Mouse (Mus musculus): ENCODE data around the gene Mcoln3. TPM values are rescaled to one million over a fixed set of nuclear protein-coding genes. Genes with fewer than 3 reads are reported as not detected.

Mcoln3 gene
- polyA plus RNA-seq, 1 experiment from 2014 or later: 0.70 TPM

- ATAC-seq (ENCODE audit: low read depth): no peak
- no peak overlapping the region for H3K4me2 ChIP-seq (ENCODE audit: low read depth, low read length)
- no peaks in the 10 kb centered on the region for H3K4me1 ChIP-seq (ENCODE audit: control insufficient read depth, low read depth, low read length)
- H3K9me3 ChIP-seq (replicated peaks; ENCODE audit: control insufficient read depth, low read length): no peaks in the 10 kb centered on the region
- 42% methylated on average over 3 of the region's 3 CpGs for WGBS (ENCODE audit: insufficient replicate concordance)
- peaks cover 13% of the 10 kb centered on the region for H3K27me3 ChIP-seq (ENCODE audit: control insufficient read depth, insufficient read depth, low read depth, low read length)
- H3K9ac ChIP-seq (ENCODE audit: low read depth, low read length): no peak overlapping the region
- no peak overlapping the region for H3K27ac ChIP-seq (ENCODE audit: low read length)
- H3K36me3 ChIP-seq (ENCODE audit: control insufficient read depth, insufficient read depth): no peaks in the 10 kb centered on the region
- no peak overlapping the region for H3K4me3 ChIP-seq (ENCODE audit: low read depth, low read length)
Measured at GRCm38 (mm10) chr3:146122125-146122420, 4.8 kb downstream of the Mcoln3 start.

- Histone ChIP-seq H3K9me3 (replicated peaks; ENCODE audit: control insufficient read depth, low read length) (no peaks in the 10 kb centered on the region), H3K4me3 (ENCODE audit: low read depth, low read length) (no peak overlapping the region), H3K9ac (ENCODE audit: low read depth, low read length) (no peak overlapping the region), H3K27me3 (ENCODE audit: control insufficient read depth, insufficient read depth, low read depth, low read length) (peaks cover 5% of the 10 kb centered on the region; the same call in 1 of the 2 replicates), H3K36me3 (ENCODE audit: control insufficient read depth, insufficient read depth) (no peaks in the 10 kb centered on the region), H3K4me2 (ENCODE audit: low read depth, low read length) (no peak overlapping the region), H3K4me1 (ENCODE audit: control insufficient read depth, low read depth, low read length) (peaks cover 3% of the 10 kb centered on the region), H3K27ac (ENCODE audit: low read length) (no peak overlapping the region)
- ATAC-seq (ENCODE audit: low read depth): no peak
- WGBS (ENCODE audit: insufficient replicate concordance): 71% methylated on average over 8 of the region's 8 CpGs
Measured at GRCm38 (mm10) chr3:146122807-146123463, 5.7 kb downstream of the Mcoln3 start.

GRCm38 (mm10) chr3:146123464-146123825 is 6.2 kb downstream of the Mcoln3 start:
- Histone ChIP-seq H3K4me1 (ENCODE audit: control insufficient read depth, low read depth, low read length) (peaks cover 3% of the 10 kb centered on the region), H3K9ac (ENCODE audit: low read depth, low read length) (no peak overlapping the region), H3K27me3 (ENCODE audit: control insufficient read depth, insufficient read depth, low read depth, low read length) (peaks cover 3% of the 10 kb centered on the region; the same call in 1 of the 2 replicates), H3K36me3 (ENCODE audit: control insufficient read depth, insufficient read depth) (no peaks in the 10 kb centered on the region), H3K4me3 (ENCODE audit: low read depth, low read length) (no peak overlapping the region), H3K4me2 (ENCODE audit: low read depth, low read length) (no peak overlapping the region), H3K27ac (ENCODE audit: low read length) (no peak overlapping the region), H3K9me3 (replicated peaks; ENCODE audit: control insufficient read depth, low read length) (no peaks in the 10 kb centered on the region)
- 69% methylated on average over 9 of the region's 9 CpGs for WGBS (ENCODE audit: insufficient replicate concordance)
- no peak for ATAC-seq (ENCODE audit: low read depth)

GRCm38 (mm10) chr3:146127205-146127604 is 10.0 kb downstream of the Mcoln3 start:
- peak; percentile 86 for ATAC-seq (ENCODE audit: low read depth)
- Histone ChIP-seq H3K4me2 (ENCODE audit: low read depth, low read length) (no peak overlapping the region), H3K4me1 (ENCODE audit: control insufficient read depth, low read depth, low read length) (peaks cover 3% of the 10 kb centered on the region), H3K9ac (ENCODE audit: low read depth, low read length) (no peak overlapping the region), H3K27ac (ENCODE audit: low read length) (no peak overlapping the region), H3K9me3 (replicated peaks; ENCODE audit: control insufficient read depth, low read length) (no peaks in the 10 kb centered on the region), H3K27me3 (ENCODE audit: control insufficient read depth, insufficient read depth, low read depth, low read length) (no peaks in the 10 kb centered on the region), H3K36me3 (ENCODE audit: control insufficient read depth, insufficient read depth) (no peaks in the 10 kb centered on the region), H3K4me3 (ENCODE audit: low read depth, low read length) (no peak overlapping the region)
- 18% methylated on average over 6 of the region's 6 CpGs for WGBS (ENCODE audit: insufficient replicate concordance)

GRCm38 (mm10) chr3:146134834-146135233 is 17.6 kb downstream of the Mcoln3 start:
- Histone ChIP-seq H3K4me3 (ENCODE audit: low read depth, low read length) (no peak overlapping the region), H3K9me3 (replicated peaks; ENCODE audit: control insufficient read depth, low read length) (no peaks in the 10 kb centered on the region), H3K27ac (ENCODE audit: low read length) (no peak overlapping the region), H3K36me3 (ENCODE audit: control insufficient read depth, insufficient read depth) (no peaks in the 10 kb centered on the region), H3K4me2 (ENCODE audit: low read depth, low read length) (no peak overlapping the region), H3K4me1 (ENCODE audit: control insufficient read depth, low read depth, low read length) (no peaks in the 10 kb centered on the region), H3K9ac (ENCODE audit: low read depth, low read length) (no peak overlapping the region), H3K27me3 (ENCODE audit: control insufficient read depth, insufficient read depth, low read depth, low read length) (no peaks in the 10 kb centered on the region)
- no peak for ATAC-seq (ENCODE audit: low read depth)
- WGBS (ENCODE audit: insufficient replicate concordance): 55% methylated on average over 9 of the region's 9 CpGs

GRCm38 (mm10) chr3:146135417-146135816 is 18.2 kb downstream of the Mcoln3 start:
- H3K27me3 ChIP-seq (ENCODE audit: control insufficient read depth, insufficient read depth, low read depth, low read length): no peaks in the 10 kb centered on the region
- no peak for ATAC-seq (ENCODE audit: low read depth)
- no peaks in the 10 kb centered on the region for H3K9me3 ChIP-seq (replicated peaks; ENCODE audit: control insufficient read depth, low read length)
- H3K36me3 ChIP-seq (ENCODE audit: control insufficient read depth, insufficient read depth): no peaks in the 10 kb centered on the region
- H3K4me3 ChIP-seq (ENCODE audit: low read depth, low read length): no peak overlapping the region
- no peak overlapping the region for H3K4me2 ChIP-seq (ENCODE audit: low read depth, low read length)
- H3K4me1 ChIP-seq (ENCODE audit: control insufficient read depth, low read depth, low read length): no peaks in the 10 kb centered on the region
- 60% methylated on average over 2 of the region's 2 CpGs for WGBS (ENCODE audit: insufficient replicate concordance)
- H3K9ac ChIP-seq (ENCODE audit: low read depth, low read length): no peak overlapping the region
- H3K27ac ChIP-seq (ENCODE audit: low read length): no peak overlapping the region

GRCm38 (mm10) chr3:146136422-146136821 is 19.2 kb downstream of the Mcoln3 start:
- WGBS (ENCODE audit: insufficient replicate concordance): 35% methylated on average over 10 of the region's 10 CpGs

GRCm38 (mm10) chr3:146140276-146140675 is 23.0 kb downstream of the Mcoln3 start:
- 76% methylated on average over 7 of the region's 7 CpGs for WGBS (ENCODE audit: insufficient replicate concordance)
- no peak overlapping the region for H3K4me3 ChIP-seq (ENCODE audit: low read depth, low read length)
- no peak for ATAC-seq (ENCODE audit: low read depth)
- no peaks in the 10 kb centered on the region for H3K4me1 ChIP-seq (ENCODE audit: control insufficient read depth, low read depth, low read length)
- H3K27me3 ChIP-seq (ENCODE audit: control insufficient read depth, insufficient read depth, low read depth, low read length): no peaks in the 10 kb centered on the region
- no peak overlapping the region for H3K27ac ChIP-seq (ENCODE audit: low read length)
- H3K9me3 ChIP-seq (replicated peaks; ENCODE audit: control insufficient read depth, low read length): no peaks in the 10 kb centered on the region
- no peak overlapping the region for H3K4me2 ChIP-seq (ENCODE audit: low read depth, low read length)
- no peak overlapping the region for H3K9ac ChIP-seq (ENCODE audit: low read depth, low read length)
- H3K36me3 ChIP-seq (ENCODE audit: control insufficient read depth, insufficient read depth): no peaks in the 10 kb centered on the region

More at GRCm38 (mm10) chr3:146136422-146136821, 19.2 kb downstream of the Mcoln3 start:
- no peak for ATAC-seq (ENCODE audit: low read depth)
- Histone ChIP-seq H3K9ac (ENCODE audit: low read depth, low read length) (no peak overlapping the region), H3K27ac (ENCODE audit: low read length) (no peak overlapping the region), H3K4me1 (ENCODE audit: control insufficient read depth, low read depth, low read length) (no peaks in the 10 kb centered on the region), H3K9me3 (replicated peaks; ENCODE audit: control insufficient read depth, low read length) (no peaks in the 10 kb centered on the region), H3K27me3 (ENCODE audit: control insufficient read depth, insufficient read depth, low read depth, low read length) (no peaks in the 10 kb centered on the region), H3K36me3 (ENCODE audit: control insufficient read depth, insufficient read depth) (no peaks in the 10 kb centered on the region), H3K4me2 (ENCODE audit: low read depth, low read length) (no peak overlapping the region), H3K4me3 (ENCODE audit: low read depth, low read length) (no peak overlapping the region)

GRCm38 (mm10) chr3:146142523-146142922 is 25.3 kb downstream of the Mcoln3 start:
- no peak for ATAC-seq (ENCODE audit: low read depth)
- Histone ChIP-seq H3K4me3 (ENCODE audit: low read depth, low read length) (no peak overlapping the region), H3K27ac (ENCODE audit: low read length) (no peak overlapping the region), H3K36me3 (ENCODE audit: control insufficient read depth, insufficient read depth) (no peaks in the 10 kb centered on the region), H3K4me2 (ENCODE audit: low read depth, low read length) (no peak overlapping the region), H3K9me3 (replicated peaks; ENCODE audit: control insufficient read depth, low read length) (no peaks in the 10 kb centered on the region), H3K4me1 (ENCODE audit: control insufficient read depth, low read depth, low read length) (no peaks in the 10 kb centered on the region; the same call in 1 of the 2 replicates), H3K9ac (ENCODE audit: low read depth, low read length) (no peak overlapping the region), H3K27me3 (ENCODE audit: control insufficient read depth, insufficient read depth, low read depth, low read length) (no peaks in the 10 kb centered on the region)
- WGBS (ENCODE audit: insufficient replicate concordance): 61% methylated on average over 7 of the region's 7 CpGs
